Mouse (Mus musculus): ENCODE results near the gene Tagln. TPM values are rescaled to one million over a fixed set of nuclear protein-coding genes. Genes with fewer than 3 reads are reported as not detected.

Gene Tagln
- polyA plus RNA-seq (2015; fragmentation: Illumina TruSeq; extraction: RNeasy Lipid Tissue Mini Kit (QIAGEN cat#74804); ENCODE audit: low read depth, low replicate concordance): 25.0 TPM

DNA sequence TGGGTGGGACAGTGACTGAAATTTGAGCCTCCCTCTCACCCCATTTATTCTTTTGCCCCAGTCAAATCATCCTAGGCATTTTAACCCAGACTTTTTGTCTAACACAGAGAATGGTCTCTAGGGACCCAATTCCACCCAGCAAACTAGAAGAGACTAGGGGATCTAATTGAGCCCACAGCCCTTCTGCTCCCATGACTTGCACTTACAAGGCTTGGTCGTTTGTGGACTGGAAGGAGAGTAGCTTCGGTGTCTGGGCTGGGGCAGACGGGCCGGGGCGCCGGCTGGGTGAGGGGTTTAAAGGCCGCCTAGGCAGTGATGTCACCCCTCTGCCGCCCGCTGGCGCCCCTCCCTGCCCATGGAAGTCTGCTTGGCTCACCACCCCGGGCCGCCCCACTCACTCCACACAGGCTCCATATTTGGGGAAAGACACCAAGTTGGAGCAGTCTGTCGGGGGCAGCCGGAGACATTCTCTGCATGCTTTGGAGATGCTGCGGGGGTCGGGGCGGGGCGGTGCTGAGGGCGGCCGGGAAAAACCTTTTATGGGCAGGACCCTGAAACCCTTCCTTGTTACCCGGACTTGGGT is at the start of gene Tagln:
Tagln (minus strand) TSS at position 431 of the 583 bp plus-strand sequence.

DNA sequence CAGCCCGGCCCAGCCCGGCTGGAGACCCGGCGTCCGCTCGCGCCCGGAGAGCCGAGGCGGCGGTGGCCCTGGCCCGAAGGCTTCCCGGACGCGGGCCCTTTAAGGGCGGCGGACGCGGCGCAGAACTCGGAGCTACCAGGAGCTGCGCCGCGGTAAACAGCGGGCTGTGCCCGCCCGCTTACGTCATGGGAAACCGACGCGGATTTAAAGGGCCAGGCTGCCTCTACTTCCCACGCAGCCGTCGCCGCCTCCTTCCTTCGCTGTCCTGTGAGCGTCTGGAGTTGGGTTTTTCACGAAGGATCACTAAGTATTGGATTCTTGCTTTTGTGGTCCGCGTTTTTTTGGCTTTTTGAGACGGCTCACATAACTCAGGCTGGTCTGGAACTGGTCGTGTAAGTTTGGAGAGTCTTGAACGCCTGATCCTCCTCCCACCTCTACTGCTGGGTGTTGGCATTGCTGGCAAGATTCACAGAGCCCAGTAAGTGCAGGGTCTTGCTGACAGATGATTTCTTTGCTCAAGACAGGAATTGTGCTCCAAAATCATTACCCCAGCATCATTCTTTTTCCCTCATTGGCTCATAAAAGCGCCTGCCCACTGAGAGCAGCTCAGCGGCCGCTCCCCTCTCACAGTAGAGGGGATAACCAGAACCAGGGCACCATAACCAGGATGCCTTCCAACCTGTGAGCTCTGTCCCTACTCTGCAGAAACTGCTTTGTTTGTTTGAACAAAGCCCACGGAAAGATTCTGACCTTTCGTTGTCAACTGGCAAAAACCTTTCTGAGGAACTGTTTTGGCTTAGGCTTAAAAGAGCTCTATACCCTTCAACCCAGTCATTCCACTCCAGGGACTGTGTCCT is 19.5 kb upstream of the Tagln start, which contains the start of gene Sidt2:
Sidt2 (minus strand) TSS at position 152 of the 857 bp plus-strand sequence.

DNA sequence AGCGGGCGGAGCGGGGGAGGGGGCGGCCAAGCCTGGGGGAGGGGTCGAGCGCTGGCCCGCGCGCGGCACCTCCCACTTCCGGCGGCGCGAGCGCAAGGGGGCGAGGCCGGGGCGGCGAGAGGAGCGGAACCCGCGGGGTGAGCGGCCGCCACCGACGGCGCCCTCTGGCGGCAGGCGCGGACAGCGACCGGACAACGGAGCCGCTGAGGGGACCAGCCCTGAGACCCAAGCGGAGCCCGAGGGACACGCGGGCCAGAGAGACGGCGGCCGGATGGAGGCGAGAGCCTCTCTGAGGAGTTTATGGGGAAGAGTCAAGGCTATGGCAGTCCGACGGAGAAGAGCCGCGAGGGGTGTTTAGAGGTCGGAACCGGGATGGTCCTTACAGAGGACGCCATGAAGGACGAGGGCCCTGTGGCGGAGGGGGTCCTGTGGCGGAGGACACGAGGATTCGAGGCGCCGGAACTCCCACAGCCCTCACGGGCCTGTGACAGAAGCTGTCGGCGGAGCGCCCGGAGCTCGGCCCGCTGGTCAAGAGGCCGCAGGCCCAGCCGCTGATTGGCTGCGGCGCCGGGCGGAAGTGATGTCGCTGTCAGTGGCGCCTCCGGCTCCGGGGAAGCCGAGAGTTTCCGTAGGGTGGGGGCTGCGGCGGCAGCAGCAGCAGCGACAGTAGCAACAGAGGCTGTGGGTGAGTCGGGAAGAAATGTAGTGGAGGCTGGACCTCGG is 29.3 kb downstream of the Tagln start, which contains the start of the genes Pcsk7 and Rnf214:
Pcsk7 (plus strand) TSS at position 143 of the 723 bp plus-strand sequence.
Rnf214 (minus strand) TSS at position 557 of the 723 bp plus-strand sequence.

Other genes with a start within 250 kb of the Tagln start
- 6.1 TPM for gene Cep164, start 107.4 kb downstream of the Tagln start, polyA plus RNA-seq (2015; fragmentation: Illumina TruSeq; extraction: RNeasy Lipid Tissue Mini Kit (QIAGEN cat#74804); ENCODE audit: low read depth, low replicate concordance)
- gene Bace1, start 97.5 kb downstream of the Tagln start, polyA plus RNA-seq (2015; fragmentation: Illumina TruSeq; extraction: RNeasy Lipid Tissue Mini Kit (QIAGEN cat#74804); ENCODE audit: low read depth, low replicate concordance): 53.5 TPM
- 16.3 TPM for gene Pcsk7, start 29.6 kb downstream of the Tagln start, polyA plus RNA-seq (2015; fragmentation: Illumina TruSeq; extraction: RNeasy Lipid Tissue Mini Kit (QIAGEN cat#74804); ENCODE audit: low read depth, low replicate concordance)
- gene Rnf214, start 29.1 kb downstream of the Tagln start, polyA plus RNA-seq (2015; fragmentation: Illumina TruSeq; extraction: RNeasy Lipid Tissue Mini Kit (QIAGEN cat#74804); ENCODE audit: low read depth, low replicate concordance): 47.3 TPM
- 57.0 TPM for gene Sidt2, start 19.2 kb upstream of the Tagln start, polyA plus RNA-seq (2015; fragmentation: Illumina TruSeq; extraction: RNeasy Lipid Tissue Mini Kit (QIAGEN cat#74804); ENCODE audit: low read depth, low replicate concordance)
- gene Pafah1b2, start 76.6 kb upstream of the Tagln start, polyA plus RNA-seq (2015; fragmentation: Illumina TruSeq; extraction: RNeasy Lipid Tissue Mini Kit (QIAGEN cat#74804); ENCODE audit: low read depth, low replicate concordance): 142 TPM
- gene Sik3, start 76.8 kb upstream of the Tagln start, polyA plus RNA-seq (2015; fragmentation: Illumina TruSeq; extraction: RNeasy Lipid Tissue Mini Kit (QIAGEN cat#74804); ENCODE audit: low read depth, low replicate concordance): 82.3 TPM